Mouse (Mus musculus): ENCODE measurements around the gene Jpt1.
"Not testable (repeated sequence)": the region's sequence is repeated elsewhere in the genome, so short reads cannot be mapped to it uniquely, and the experiment has no call there.

Jpt1 gene

DNA sequence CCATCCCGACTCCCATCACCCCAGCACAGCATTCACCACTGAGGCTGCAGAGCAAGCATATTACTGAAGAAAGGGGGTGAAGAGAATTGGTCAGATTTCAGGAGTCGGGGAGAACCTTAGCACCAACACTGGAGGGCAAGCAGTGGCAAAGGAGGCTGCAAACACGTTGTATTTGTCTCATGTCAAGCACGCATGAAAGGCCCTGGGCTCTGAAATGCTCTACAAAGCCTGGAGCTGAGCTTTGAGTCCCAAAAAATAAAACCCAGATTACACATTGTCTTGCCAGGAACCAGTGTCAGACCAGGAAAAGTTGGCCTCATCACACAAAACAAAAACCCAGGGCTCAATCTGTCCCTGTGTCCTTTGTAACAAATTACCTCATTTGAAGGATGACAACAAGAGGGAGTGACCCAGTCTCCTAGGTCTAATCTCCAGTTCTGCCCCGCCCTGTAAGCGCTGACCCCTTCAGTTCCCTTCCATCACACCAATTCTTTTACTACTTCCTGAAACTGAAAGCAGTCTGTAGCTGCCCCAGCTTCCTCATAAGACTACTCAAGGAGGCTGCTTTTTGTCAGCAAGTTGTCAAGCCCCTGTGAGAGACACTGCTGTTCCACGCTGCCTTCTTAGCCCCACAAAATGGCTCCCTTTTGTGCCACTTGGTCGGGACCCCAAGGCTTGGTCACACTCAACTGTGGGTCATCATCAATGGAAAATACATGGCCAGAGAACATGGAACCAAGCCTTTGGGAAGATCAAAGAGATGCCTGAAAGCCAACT lies 1.6 kb downstream of the Jpt1 start:
- peak in 1 of 2 experiments; percentile 51 for DNase-seq (ENCODE audit: low spot score in 2 of 2)

DNA sequence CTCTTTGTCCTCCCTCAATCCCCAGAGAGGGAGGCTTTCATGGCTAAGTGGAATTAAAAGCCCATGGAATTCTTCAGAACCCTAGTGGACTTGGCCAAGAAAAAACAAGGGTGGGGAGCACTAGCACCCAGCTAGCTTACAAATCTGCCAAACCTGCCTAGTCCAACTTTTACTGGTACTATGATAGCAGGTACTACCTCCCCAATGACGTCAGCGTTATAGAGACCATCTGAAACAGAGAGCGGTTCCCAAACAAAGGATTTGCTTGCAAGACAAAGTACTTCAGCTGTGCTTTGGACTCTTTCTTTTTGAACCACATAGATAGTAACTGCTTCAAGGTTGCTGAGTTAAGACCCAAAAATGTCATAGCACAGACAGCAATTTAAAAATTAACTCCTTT lies 2.2 kb downstream of the Jpt1 start:
- no peak for DNase-seq (ENCODE audit: low spot score in 2 of 2)

DNA sequence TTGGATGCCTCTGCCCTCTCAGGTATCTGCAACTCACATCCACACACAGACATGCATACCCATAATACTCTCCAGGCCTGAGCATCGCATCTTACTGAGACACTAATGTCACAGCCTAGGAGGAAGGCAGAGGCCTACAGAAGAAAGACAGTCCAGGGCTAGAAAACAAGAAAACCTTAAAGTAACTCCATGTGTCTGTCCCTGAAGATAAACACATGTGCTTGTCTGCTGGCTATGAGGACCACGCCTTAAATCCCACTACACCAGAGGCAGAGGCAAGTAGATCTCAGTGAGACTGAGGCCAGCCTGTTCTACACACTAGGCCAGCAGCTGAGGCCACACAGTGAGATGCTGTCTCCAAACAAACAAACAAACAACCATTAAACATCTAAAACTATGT lies 3.1 kb downstream of the Jpt1 start:
- DNase-seq (ENCODE audit: low spot score in 2 of 2) = peak in 1 of 2 experiments; percentile 51

DNA sequence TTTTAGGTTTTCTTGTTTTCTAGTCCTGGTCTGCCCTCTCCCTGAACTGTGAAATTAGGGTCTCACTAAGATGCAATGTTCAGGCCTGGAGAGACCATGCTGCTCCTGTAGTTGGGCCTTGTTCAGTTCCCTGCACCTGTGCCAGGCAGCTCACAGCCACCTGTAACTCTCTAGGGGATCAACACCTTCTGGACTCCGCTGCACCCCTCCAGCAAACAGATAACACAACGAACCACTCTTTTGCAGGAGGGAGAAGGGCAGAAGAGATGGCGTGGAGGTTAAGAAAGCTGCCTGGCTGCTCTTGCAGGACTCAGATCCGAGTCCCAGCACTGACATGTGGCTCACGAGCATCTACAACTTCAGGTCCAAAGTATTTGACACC lies 3.7 kb downstream of the Jpt1 start:
- no peak for DNase-seq (ENCODE audit: low spot score in 2 of 2)

DNA sequence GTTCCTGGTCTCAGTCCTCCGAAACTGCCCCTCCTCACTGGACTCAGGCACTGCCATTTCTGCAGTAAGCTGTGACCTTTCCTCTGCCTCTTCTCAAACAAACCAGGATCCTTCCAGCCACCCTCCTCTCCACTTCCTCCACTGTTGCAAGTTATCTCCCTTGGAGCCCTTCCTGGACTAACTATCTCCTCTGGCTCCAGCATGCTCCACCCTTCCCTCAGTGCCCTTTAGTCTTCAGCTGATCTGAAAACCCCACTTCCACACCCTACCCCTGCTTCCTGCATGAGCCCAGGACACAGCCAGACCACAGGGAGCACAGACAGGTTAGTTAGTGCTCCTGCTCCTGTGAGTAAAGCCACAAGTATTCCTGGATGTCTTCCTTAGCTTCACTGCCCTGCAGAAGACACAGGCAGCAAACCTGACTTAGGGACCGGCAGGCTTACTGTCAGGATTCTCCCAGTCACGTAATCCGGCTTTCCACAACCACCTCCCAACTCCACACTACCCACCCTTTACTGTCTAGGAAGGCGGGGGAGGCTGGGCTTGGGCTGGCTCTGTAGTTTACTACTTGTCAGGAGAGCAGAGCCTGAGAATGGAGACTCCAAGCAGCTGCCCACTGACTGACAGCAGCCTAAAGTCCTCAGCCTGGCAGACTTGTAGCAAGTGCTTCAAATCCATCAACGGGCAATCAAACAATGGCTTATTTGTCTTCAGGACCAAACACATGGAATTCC lies 4.2 kb downstream of the Jpt1 start:
- peak in 1 of 2 experiments; percentile 39 for DNase-seq (ENCODE audit: low spot score in 2 of 2)

DNA sequence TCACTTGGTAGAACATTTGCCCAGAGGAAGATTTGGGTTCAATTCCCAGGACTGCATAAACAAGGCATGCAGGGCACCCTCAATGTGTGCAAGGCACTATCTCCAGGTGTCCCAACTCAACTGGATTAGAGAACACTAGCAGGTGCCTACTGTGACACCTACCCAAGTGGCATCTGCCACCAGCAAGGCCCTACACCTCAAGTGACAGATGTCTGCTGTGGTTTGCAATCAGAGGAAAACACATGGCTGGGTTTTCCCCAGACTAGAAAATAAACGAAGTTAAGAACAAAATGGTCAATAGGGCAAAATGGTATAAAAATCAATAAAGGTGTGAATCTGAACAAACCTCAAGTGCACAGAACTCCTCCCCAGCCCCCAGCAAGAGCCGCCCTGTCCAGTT lies 6.1 kb downstream of the Jpt1 start:
- no peak for DNase-seq (ENCODE audit: low spot score in 2 of 2)

DNA sequence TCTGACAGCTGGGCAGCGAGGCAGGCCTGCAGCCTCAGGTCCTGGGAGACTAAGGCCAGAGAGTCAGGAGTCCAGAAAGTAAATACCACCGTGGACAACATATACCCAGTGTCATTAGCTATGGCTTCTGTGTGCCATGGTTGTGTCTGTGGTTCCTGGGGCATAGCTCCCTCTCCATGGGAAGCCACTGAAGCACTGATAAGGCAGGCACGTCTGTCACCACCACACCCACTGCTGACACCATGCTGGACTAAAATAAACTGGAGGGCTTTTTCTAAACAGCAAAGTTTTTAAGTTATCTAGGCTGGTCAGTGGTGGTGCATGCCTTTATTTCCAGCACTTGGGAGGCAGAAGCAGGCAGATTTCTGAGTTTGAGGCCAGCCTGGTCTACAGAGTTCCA lies 7.6 kb downstream of the Jpt1 start:
- peak; percentile 54 to 71 for DNase-seq (ENCODE audit: low spot score in 2 of 2)

DNA sequence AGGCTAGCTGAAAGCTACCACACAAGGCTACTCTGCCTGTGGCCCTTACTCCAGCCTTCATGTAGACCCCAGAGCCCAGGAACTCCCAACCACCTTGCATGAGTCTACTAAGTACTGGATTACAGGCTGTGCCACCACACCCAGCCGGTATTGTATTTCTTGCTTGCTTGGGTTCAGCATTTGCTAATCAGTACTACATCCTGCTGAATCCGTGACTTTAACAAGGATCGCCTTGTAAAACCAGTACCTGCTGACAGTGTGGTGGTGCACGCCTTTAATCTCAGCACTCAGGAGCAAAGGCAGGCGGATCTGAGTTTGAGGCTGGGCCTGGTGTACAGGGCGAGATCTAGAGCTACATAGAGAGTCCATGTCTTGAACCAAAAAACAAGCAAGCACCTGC lies 11.6 kb downstream of the Jpt1 start:
- no peak for DNase-seq (ENCODE audit: low spot score in 2 of 2)

DNA sequence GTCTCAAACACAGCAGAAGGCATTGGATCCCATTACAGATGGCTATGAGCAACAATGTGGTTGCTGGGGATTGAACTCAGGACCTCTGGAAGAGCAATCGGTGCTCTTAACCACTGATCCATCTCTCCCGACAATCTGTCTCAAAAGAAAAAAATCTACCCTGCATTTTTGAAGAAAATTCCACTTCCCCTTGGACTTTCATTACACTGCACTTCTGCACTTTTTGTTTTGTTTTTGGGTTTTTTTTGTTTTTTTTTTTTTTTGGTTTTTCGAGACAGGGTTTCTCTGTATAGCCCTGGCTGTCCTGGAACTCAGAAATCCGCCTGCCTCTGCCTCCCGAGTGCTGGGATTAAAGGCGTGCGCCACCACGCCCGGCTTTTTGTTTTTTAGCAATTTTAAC lies 17.6 kb downstream of the Jpt1 start:
- not testable (repeated sequence) for DNase-seq (ENCODE audit: low spot score in 2 of 2)

DNA sequence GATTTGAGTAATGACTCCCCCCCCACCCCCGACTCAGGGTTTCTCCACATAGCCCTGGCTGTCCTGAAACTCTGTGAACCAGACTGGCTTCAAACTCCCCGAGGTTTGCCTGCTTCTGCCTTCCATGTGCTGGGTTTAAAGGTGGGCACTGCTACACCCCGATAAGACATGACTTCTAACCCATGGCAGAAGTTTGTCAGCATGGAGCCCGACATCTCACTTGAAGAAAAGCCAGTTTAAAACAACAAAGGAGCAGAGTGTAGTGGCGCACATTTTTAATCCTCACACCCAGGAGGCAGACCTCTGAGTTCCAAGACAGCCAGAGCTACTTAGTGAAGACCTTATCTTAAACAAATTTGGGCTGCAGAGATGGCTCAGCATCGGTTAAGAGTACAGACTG lies 21.8 kb downstream of the Jpt1 start:
- DNase-seq (ENCODE audit: low spot score in 2 of 2) = no peak

DNA sequence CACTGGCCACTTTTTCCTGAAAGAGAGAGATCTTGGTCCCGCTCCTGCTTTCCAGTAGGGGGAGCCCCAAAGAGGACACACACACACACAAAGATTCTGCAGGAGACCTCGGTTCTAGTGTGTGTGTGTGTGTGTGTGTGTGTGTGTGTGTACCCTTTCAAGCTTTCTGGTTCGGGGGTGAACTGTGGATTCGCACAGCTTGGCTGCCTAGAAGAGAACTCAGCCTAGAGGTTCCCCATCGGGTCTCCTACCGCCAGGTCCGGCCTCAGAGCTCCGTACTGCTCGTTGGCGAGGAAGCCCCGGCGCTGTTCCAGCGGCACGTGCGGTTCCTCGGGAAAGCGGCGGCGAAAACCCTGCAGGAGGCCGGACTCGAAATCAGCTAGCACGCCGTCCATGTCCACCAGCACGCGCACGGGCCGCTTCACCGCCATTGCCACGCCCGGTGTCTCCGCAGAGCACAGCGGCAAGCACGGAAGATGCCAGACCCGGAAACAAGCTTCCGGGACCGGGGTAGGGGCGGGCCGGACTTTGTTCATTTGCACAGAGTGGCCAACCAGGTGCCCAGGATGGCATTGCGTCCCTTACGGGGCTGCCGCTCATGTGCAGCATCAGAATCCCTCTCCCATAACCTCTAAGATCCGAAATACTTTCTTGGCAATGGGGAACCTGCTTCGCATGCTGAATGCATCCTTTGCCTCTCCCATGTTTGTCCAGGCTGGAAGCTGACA lies 22.7 kb downstream of the Jpt1 start, which contains the start of gene Nt5c:
TSS of gene Nt5c (minus strand) at position 507 of the 728 bp plus-strand sequence.
- peak; percentile 84 to 92 for DNase-seq (ENCODE audit: low spot score in 2 of 2)

DNA sequence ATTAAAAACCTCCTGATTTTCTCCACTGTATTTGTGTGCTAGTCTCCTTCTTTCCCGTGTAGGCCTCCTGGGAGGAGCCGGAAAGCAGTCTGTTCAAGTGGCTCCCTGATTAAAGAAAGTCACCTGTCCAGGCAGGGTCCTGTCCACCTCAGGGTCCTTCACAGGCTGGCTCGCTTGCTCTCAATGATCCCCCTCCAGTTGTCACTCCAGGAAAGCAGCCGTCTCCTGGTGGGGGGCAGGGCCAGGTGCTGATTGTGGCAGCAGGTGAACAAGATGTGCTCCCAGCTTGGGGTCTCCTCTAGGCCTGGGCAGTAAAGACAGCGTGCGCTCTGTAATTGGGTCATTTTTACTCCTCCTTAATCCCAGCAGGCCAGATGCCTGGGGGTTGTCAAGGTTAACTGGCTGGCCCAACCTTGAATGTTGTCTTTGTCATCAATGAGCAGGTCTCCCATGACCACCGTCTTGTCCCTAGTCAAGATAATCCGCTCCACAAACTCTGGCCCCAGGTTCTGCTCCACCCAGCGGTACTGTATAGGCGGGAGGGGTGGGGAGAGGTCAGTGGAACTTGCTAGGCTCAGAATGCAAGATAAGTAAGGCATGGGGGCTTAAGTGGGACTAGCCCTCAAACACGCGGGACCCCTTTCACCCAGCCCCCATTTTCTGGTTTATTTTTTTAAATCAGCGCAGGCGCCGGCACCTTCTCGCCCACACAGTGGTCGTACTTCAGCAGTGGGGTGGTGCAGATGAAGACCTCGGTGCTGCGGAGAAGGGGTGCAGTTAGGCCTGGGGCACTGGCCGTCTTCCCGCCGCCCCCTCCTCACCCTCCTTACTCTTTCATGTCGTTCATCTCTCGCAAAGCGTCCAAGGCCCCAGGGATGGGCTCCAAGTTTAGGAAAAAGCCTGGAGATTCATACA lies 23.5 kb downstream of the Jpt1 start:
- DNase-seq (ENCODE audit: low spot score in 2 of 2) = no peak

DNA sequence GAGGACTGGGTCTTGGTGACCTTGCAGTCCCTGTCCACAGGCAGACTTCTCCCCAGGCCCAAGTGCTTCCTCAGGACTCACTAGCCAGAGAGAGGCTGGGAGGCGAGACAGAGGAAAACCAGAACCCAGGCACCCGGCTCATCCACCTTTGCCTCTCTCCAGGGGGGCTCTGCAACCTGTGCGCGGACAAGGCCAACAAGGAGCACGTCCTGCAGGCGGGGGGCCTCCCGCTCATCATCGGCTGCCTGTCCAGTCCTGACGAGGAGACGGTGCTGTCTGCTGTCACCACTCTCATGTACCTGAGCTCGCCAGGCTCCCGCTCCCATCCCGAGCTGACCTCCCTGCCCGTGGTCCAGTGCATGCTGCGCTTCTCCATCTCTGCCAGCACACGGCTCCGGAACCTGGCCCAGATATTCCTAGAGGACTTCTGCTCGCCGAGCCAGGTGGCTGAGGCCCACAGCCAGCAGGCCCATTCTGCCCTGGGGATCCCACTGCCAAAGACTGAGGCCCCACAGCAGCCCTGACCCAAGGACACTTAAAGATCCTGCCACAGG lies 25.6 kb downstream of the Jpt1 start:
- no peak for DNase-seq (ENCODE audit: low spot score in 2 of 2)

DNA sequence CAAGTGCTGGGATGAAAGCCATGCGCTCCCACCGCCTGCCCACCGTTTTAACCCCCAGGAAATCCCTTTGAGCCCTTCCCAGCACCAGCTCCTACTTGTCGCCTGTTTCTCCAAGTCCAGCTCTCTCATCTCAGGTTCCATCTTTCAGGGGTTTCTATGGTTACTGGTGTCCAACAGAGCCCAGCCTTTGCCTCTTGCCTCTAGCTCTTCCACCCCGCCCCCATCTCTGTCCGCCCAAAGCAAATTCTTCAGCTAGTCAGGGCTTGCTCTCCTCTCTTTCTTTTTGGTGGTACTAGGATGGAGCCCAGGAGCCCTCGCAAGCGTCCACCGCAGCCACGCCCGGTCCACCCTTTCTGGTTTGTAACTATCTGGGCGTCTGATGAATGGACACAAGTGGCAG lies 29.0 kb downstream of the Jpt1 start:
- no peak for DNase-seq (ENCODE audit: low spot score in 2 of 2)

DNA sequence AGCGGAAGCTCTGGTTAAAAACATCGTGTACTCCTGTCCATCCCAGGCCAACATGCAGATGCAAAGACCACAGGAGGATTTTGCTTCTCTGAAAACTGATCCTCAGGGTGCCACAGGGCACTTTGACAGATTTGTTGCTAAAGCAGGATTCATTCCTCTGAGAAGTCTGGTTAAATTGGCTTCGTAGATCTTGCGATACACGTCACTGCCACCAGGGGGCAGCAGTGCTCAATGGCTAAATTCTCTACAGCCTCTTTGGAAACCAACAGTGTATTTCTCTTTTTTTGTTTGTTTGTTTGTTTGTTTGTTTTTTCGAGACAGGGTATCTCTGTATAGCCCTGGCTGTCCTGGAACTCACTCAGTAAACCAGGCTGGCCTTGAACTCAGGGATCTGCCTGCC lies 30.5 kb downstream of the Jpt1 start:
- DNase-seq (ENCODE audit: low spot score in 2 of 2) = peak; percentile 78 to 93

DNA sequence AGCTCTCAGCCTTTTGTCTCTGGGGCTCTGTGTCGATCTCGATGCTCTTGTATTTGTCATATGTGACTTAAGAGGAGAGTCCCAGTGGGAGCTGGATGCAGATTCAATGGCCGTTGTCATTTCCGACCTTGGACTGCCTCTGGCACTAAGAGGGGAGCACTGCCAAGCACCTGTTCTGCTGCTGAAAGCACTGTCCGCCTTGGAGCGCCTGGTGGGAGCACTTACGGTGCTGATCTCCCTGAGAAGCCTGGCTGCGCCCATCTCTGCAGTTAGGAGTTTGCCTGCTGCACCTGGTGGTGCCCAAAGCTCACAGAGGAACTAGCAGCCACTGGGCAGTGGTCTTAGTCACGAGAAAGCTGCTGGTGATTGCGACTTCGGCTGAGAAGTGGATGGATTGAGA lies 30.9 kb downstream of the Jpt1 start:
- no peak for DNase-seq (ENCODE audit: low spot score in 2 of 2)

DNA sequence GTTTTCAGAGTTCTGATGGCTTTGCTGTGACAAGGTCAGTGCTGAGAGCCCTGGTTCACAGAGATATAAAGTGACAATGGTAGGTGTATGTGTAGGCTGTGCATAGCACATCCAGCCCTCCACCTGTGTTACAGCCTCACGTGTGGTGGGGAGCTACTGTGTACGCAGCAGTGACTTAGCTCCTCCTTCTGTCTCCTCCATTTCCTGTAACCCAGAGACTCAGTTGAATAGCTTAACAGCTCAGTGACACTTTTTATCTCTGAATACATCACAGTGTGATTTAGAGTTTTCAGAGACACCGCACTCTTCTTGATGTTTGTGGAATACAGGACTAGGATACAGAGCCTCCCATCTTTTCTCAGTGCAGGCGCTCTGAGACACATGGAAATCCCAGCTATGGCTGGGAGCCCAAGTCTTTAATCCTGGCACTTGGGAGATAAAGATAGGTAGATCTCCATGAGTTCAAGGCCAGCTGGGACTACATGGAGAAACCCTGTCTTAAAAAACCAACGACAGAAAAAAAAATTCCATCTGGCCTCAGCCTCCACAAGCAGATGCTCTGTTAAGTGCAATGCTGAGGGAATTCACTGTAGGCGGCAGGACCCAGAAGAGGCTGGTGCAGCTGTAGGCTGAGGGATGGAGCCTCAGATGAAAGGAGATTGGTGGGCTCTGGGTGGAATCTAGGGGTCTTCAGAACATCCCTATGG lies 32.5 kb downstream of the Jpt1 start:
- DNase-seq (ENCODE audit: low spot score in 2 of 2) = no peak

DNA sequence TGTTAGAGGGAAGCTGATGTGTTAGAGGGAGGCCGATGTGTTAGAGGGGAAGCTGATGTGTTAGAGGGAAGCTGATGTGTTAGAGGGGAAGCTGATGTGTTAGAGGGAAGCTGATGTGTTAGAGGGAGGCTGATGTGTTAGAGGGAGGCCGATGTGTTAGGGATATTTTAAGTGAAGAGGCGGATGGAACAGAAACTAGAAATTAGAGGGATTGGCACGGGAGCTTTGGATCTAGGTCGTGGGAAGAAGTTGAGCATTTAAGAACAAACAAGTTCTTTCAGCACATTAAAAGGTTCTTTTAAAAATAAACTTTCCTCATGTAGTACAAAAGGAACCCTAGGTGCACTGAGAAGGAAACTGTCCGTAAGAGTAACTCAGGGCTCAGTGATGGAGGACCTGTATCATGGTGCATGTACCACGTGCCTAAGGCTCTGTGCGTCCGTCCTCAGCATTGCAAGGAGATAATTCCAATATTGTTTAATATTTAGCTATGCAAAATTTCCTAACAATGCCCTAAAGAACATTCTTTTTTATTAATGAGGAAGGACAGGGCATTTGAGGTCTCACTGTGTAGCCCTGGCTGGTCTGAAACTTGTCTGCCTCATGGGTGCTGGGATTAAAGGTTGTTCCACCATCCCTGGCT lies 35.8 kb downstream of the Jpt1 start:
- DNase-seq (ENCODE audit: low spot score in 2 of 2) = no peak

DNA sequence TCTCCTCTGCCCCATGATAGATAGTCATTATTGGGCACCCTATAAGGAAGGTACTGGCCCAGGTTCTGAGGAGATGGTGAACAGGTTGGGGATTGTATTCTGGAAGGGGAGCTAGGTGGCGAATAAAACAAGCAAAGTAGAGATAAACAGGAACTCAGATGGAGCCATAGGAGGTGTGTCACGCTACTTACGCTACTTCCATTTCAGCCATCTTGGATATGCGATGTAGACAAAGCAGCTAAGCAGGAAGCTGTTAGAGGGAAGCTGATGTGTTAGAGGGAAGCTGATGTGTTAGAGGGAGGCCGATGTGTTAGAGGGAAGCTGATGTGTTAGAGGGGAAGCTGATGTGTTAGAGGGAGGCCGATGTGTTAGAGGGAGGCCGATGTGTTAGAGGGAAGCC lies 36.8 kb downstream of the Jpt1 start:
- DNase-seq (ENCODE audit: low spot score in 2 of 2) = not testable (repeated sequence)

DNA sequence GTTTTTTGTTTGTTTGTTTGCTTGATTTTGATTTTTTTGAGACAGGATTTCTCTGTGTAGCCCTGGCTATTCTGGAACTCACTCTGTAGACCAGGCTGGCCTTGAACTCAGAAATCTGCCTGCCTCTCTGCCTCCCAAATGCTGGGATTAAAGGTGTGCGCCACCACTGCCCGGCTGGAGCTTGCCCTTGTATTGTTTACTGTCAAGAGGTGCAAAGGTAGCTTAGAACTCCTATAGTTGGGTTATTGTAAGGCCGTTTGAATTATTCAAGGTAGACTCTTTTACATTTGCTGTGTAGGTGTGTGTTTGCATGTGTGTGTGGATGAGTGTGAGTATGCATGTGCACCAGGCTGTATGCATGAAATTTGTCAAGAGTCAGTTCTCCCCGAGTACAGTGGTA lies 37.6 kb downstream of the Jpt1 start:
- not testable (repeated sequence) for DNase-seq (ENCODE audit: low spot score in 2 of 2)
